Mouse (Mus musculus) CH12.LX (cell line): ENCODE measurements around the gene Pnpla3.

Source experiments
- CTCF ChIP-seq, 2 experiments: IDR thresholded peaks in 1 of 2; conservative IDR thresholded peaks in 1 of 2; 2 replicates each; pipeline ENCODE4 v1.5.1; 2011 to 2012; ENCODE audit warnings: low read depth in 2 of 2, low read length in 2 of 2, improper control_type of control experiment in 1 of 2, inconsistent platforms in 1 of 2, mild to moderate bottlenecking in 1 of 2, moderate library complexity in 1 of 2
- JUND ChIP-seq: conservative IDR thresholded peaks from 2 replicates; pipeline ENCODE4 v1.6.1; 2011; ENCODE audit warnings: low read depth, low read length, improper control_type of control experiment

- TF ChIP-seq CTCF (conservative IDR thresholded peaks at IDR 0.05 in 1 of 2, IDR thresholded peaks at IDR 0.05 in 1 of 2; ENCODE audit: low read depth in 2 of 2, low read length in 2 of 2) (no peak), JUND (no peak)
Observed at GRCm38 (mm10) chr15:84232609-84233008, 65.0 kb downstream of the Pnpla3 start.
